Mouse (Mus musculus) ES-Bruce4 (cell line): ENCODE measurements around the gene Tmem132c. TPM values are rescaled to one million over a fixed set of nuclear protein-coding genes. Genes with fewer than 3 reads are reported as not detected.

Experiments used
- H3K27ac ChIP-seq: 2 replicates; pipeline ENCODE4 v1.5.1; 2012; ENCODE audit warnings: low read length, inconsistent platforms; ENCODE audit not compliant: insufficient read depth
- H3K27me3 ChIP-seq: 2 replicates; pipeline ENCODE4 v1.6.1; 2012; ENCODE audit warnings: mild to moderate bottlenecking, low read length, inconsistent platforms; ENCODE audit not compliant: control insufficient read depth, poor library complexity, insufficient read depth, severe bottlenecking
- H3K36me3 ChIP-seq: 2 replicates; pipeline ENCODE4 v1.6.1; 2012; ENCODE audit warnings: inconsistent platforms, mild to moderate bottlenecking, low read length, moderate library complexity; ENCODE audit not compliant: control insufficient read depth, poor library complexity, insufficient read depth, severe bottlenecking
- H3K4me1 ChIP-seq: one replicate; pipeline ENCODE4 v1.8.1; 2011; ENCODE audit warnings: low read length; ENCODE audit not compliant: control insufficient read depth, insufficient read depth
- H3K4me3 ChIP-seq: 2 replicates; pipeline ENCODE4 v1.5.1; 2011; ENCODE audit warnings: low read depth, mild to moderate bottlenecking, low read length
- H3K9ac ChIP-seq: 2 replicates; pipeline ENCODE4 v1.6.1; 2012; ENCODE audit warnings: low read depth, mild to moderate bottlenecking, inconsistent platforms; ENCODE audit not compliant: poor library complexity, severe bottlenecking
- H3K9me3 ChIP-seq: replicated peaks from 2 replicates; pipeline ENCODE4 v1.6.1; 2012; ENCODE audit warnings: mild to moderate bottlenecking, low read length, inconsistent platforms; ENCODE audit not compliant: control insufficient read depth, poor library complexity, insufficient read depth, severe bottlenecking
- CTCF ChIP-seq: IDR thresholded peaks from one replicate; pipeline ENCODE4 v1.8.1; 2011; ENCODE audit warnings: low read depth, low read length
- EP300 ChIP-seq: IDR thresholded peaks from 2 replicates; pipeline ENCODE4 v1.6.1; 2011; ENCODE audit warnings: low read depth, low read length; ENCODE audit not compliant: insufficient read depth
- POLR2A ChIP-seq: IDR thresholded peaks from one replicate; pipeline ENCODE4 v1.8.1; 2011; ENCODE audit warnings: low read length; ENCODE audit not compliant: insufficient read depth
- polyA plus RNA-seq: library from polyadenylated mRNA; stranded (reverse); fragments of >200 nt; gene quantifications from 2 replicates; pipeline ENCODE4 v1.2.4, GENCODE M21; 2011; ENCODE audit warnings: low read depth; ENCODE audit not compliant: missing spikeins, insufficient read depth, insufficient read length

The Tmem132c gene
- polyA plus RNA-seq, 1 experiment, result 3.1 TPM

- no peak for TF ChIP-seq EP300
- no peak for TF ChIP-seq CTCF
- TF ChIP-seq POLR2A, result no peak
- peaks cover 40% of the 10 kb centered on the region for H3K36me3 ChIP-seq
- H3K9ac ChIP-seq, result no peak overlapping the region
- H3K4me3 ChIP-seq, result no peak overlapping the region
- H3K4me1 ChIP-seq, result no peaks in the 10 kb centered on the region
- no peaks in the 10 kb centered on the region for H3K9me3 ChIP-seq
- H3K27me3 ChIP-seq, result no peaks in the 10 kb centered on the region
- H3K27ac ChIP-seq, result no peak overlapping the region
Observed at GRCm38 (mm10) chr5:127596862-127597261, 355.3 kb downstream of the Tmem132c start.

GRCm38 (mm10) chr5:127602996-127603395, 361.4 kb downstream of the Tmem132c start:
- TF ChIP-seq EP300 (no peak), POLR2A (no peak), CTCF (no peak)
- Histone ChIP-seq H3K4me3 (no peak overlapping the region), H3K27me3 (no peaks in the 10 kb centered on the region), H3K4me1 (no peaks in the 10 kb centered on the region), H3K9me3 (no peaks in the 10 kb centered on the region), H3K36me3 (peaks cover 59% of the 10 kb centered on the region), H3K27ac (no peak overlapping the region), H3K9ac (no peak overlapping the region)

GRCm38 (mm10) chr5:127607507-127607906, 365.9 kb downstream of the Tmem132c start:
- Histone ChIP-seq H3K4me1 (peaks cover 2% of the 10 kb centered on the region), H3K27ac (no peak overlapping the region), H3K27me3 (no peaks in the 10 kb centered on the region), H3K4me3 (no peak overlapping the region), H3K9me3 (no peaks in the 10 kb centered on the region), H3K36me3 (peaks cover 30% of the 10 kb centered on the region), H3K9ac (no peak overlapping the region)
- TF ChIP-seq CTCF (no peak), EP300 (no peak), POLR2A (no peak)

GRCm38 (mm10) chr5:127609191-127609714, 367.6 kb downstream of the Tmem132c start:
- Histone ChIP-seq H3K4me3 (no peak overlapping the region), H3K27ac (no peak overlapping the region), H3K36me3 (peaks cover 23% of the 10 kb centered on the region), H3K9ac (no peak overlapping the region), H3K27me3 (no peaks in the 10 kb centered on the region), H3K4me1 (peaks cover 2% of the 10 kb centered on the region), H3K9me3 (no peaks in the 10 kb centered on the region)
- TF ChIP-seq EP300 (no peak), CTCF (no peak), POLR2A (no peak)

- H3K27ac ChIP-seq, result no peak overlapping the region
- no peak overlapping the region for H3K4me3 ChIP-seq
- TF ChIP-seq EP300 (no peak), CTCF (no peak), POLR2A (no peak)
- H3K36me3 ChIP-seq, result peaks cover 17% of the 10 kb centered on the region
- no peaks in the 10 kb centered on the region for H3K9me3 ChIP-seq
- peaks cover 3% of the 10 kb centered on the region for H3K4me1 ChIP-seq
- no peak overlapping the region for H3K9ac ChIP-seq
- no peaks in the 10 kb centered on the region for H3K27me3 ChIP-seq
Observed at GRCm38 (mm10) chr5:127610787-127611509, 369.3 kb downstream of the Tmem132c start.

GRCm38 (mm10) chr5:127611881-127612280, 370.3 kb downstream of the Tmem132c start:
- H3K4me1 ChIP-seq, result peaks cover 3% of the 10 kb centered on the region
- TF ChIP-seq EP300, result no peak
- TF ChIP-seq CTCF, result no peak
- TF ChIP-seq POLR2A, result no peak
- no peak overlapping the region for H3K9ac ChIP-seq
- peaks cover 13% of the 10 kb centered on the region for H3K36me3 ChIP-seq
- H3K27me3 ChIP-seq, result no peaks in the 10 kb centered on the region
- no peak overlapping the region for H3K4me3 ChIP-seq
- H3K9me3 ChIP-seq, result no peaks in the 10 kb centered on the region
- no peak overlapping the region for H3K27ac ChIP-seq
